Mouse (Mus musculus) layer of hippocampus, adult 2 months (tissue): Measurements from ENCODE around the gene Rcc2. TPM values are rescaled to one million over a fixed set of nuclear protein-coding genes. Genes with fewer than 3 reads are reported as not detected.

Source experiments
- DNase-seq, 2 experiments: peaks; one replicate each; pipeline ENCODE4 v3.0.0; 2022; ENCODE audit warnings: low spot score in 2 of 2
- H3K27ac ChIP-seq: fragments of 200-600 bp; 2 replicates; pipeline ENCODE4 v1.8.1; 2022
- H3K4me3 ChIP-seq: fragments of 200-600 bp; 2 replicates; pipeline ENCODE4 v1.8.1; 2022; ENCODE audit warnings: mild to moderate bottlenecking
- CTCF ChIP-seq: fragments of 200-600 bp; conservative IDR thresholded peaks from 2 replicates; pipeline ENCODE4 v1.8.1; 2022; ENCODE audit warnings: antibody characterized with exemption, mild to moderate bottlenecking, moderate library complexity
- microRNA-seq, 2 experiments: library from miRNA; unstranded; fragments of <30 nt; microRNA quantifications; one replicate each; pipeline ENCODE4 v1.2.0; 2021
- total RNA-seq, 2 experiments: library from RNA; stranded (reverse); gene quantifications; 2 replicates each; pipeline ENCODE4 v1.2.3; 2021

The Rcc2 gene
- total RNA-seq, 2 experiments from 2014 or later = 93.0 to 93.5 TPM

DNA sequence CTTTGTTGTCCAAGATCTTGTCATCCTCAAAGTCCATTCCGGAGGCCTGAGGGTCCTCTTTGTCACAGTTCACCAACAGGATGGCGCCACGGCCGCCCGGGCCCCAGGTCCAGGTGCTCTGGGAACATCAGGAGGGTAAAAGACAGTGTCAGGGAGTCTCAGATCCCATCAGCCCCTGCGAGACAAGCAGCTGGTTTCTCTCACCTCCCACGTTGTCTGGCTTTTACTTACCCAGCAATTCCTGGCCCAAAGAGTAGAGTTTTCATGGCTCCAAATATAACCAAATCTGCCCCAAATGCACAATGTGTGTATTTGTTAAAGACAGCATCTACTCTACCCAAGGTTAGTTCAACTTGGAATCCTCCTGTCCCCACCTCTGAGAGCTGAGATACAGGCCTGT lies 61.3 kb downstream of the Rcc2 start:
- DNase-seq = no peak
- no peak for TF ChIP-seq CTCF
- Histone ChIP-seq H3K4me3 (no peak overlapping the region), H3K27ac (no peak overlapping the region)

DNA sequence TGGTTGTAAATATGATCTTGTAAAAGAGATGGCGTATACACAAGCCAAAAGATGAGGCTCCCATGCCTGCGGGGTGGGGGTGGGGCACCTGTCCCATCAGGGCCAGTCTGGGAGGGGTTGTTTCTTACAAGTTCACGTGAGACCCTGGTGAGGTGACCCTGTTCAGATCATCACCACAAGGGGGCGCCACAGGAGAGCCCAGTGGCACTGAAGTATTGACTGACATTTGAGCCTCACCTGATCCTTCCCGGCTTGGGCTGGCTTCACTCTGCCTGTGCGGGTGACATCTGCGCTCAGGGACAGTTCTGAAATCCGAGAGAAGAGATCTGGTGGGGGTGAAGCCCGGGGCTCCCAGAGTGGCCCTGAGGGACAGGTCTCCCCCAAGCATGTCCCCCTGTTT lies 62.8 kb downstream of the Rcc2 start:
- peak; percentile 78 for TF ChIP-seq CTCF
- peak in 1 of 2 experiments; percentile 25 for DNase-seq

DNA sequence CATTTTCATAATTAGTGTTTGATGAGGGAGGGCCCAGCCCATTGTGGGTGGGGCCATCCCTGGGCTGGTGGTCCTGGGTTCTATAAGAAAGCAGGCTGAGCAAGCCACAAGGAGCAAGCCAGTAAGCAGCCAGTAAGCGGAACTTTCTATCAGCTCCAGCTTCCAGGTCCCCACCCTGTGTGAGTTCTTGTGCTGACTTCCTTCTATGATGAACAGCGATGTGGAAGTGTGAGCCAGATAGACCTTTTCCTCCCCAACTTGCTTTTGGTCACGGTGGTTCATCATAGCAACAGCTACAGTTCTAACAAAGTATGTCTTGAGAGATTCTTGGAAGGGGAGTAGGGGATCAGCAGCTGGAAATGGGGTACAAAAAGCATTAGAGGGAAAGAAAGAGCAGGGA lies 65.6 kb downstream of the Rcc2 start:
- no peak for TF ChIP-seq CTCF
- DNase-seq = no peak
- H3K27ac ChIP-seq = no peak overlapping the region
- H3K4me3 ChIP-seq = no peak overlapping the region

More for the DNA sequence above, 62.8 kb downstream of the Rcc2 start:
- Histone ChIP-seq H3K4me3 (no peak overlapping the region), H3K27ac (no peak overlapping the region)

DNA sequence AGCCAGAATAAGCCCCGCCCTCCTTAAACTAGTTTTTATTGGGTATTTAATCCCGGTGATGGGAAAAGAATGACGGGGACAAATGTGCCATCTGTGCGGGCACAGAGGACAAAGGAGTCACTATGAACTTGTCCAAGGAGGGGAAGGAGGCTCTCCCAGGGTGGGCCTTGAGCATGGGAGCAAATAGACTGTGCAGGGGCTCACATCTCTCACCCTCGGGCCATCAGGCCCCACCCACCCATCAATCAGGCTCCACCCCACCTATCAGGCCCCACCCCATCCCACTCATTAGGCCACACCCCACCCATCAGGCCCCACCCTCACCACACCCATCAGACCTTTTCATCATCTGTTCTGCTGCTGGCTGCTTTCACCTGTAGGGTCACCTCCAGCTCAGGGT lies 68.6 kb downstream of the Rcc2 start:
- no peak for DNase-seq
- no peak for TF ChIP-seq CTCF

DNA sequence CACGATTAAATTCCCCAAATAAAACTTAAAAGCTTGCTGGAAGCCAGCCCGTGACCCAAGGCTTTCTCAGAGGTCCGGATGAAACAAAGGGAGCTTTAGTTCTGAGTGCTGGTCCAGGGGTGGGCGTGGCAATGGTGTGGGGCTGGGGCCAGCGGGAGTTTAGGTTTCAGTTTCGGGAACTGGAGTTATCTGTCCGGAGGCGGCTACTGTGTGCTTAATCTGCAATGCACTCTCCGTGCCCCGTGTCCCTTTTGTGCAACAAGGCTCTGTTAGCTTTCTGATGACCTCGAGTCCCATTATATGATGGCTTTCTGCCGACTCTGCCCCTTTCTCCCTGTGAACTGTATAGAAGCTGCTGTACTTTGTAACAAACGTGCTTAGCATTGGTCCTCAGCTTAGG lies 70.1 kb downstream of the Rcc2 start:
- H3K4me3 ChIP-seq = peak overlapping the region; percentile 31; the same call in 1 of the 2 replicates

More for the DNA sequence above, 68.6 kb downstream of the Rcc2 start:
- Histone ChIP-seq H3K27ac (no peak overlapping the region), H3K4me3 (no peak overlapping the region)

DNA sequence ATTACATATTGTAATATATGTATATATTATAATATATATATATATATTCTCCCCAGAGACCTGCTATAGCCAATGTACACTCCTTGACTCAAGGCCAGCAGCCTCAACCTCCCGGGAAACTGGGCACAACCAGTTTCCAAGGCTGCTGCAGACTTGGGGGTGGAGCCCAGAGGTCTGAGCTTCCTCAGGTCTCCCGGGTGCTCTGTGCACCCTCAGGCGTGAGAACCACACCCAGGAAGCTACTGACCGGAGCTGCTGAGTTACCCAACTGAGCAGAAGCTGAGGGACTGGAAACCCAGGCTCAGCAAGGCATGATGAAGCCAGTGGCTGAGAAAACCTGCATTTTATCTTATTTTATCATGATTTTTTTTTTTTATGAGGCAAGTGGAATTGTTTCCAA lies 70.8 kb downstream of the Rcc2 start:
- Histone ChIP-seq H3K27ac (no peak overlapping the region), H3K4me3 (no peak overlapping the region)
- TF ChIP-seq CTCF = no peak
- no peak for DNase-seq

More for the DNA sequence above, 70.1 kb downstream of the Rcc2 start:
- no peak overlapping the region for H3K27ac ChIP-seq
- TF ChIP-seq CTCF = no peak
- no peak for DNase-seq

Small RNAs within 50 kb of the gene (microRNA-seq; reads per million reads assigned to microRNA genes)
- 0 reads per million in 2 experiments for gene Gm23045
- 0 reads per million in 2 experiments for gene Gm25951

Other genes starting within 250 kb of the Rcc2 start
- 10 to 100 TPM; 43.9 to 52.8 TPM for gene Arhgef10l, start 34.5 kb upstream of the Rcc2 start, total RNA-seq
- gene Padi6, start 42.1 kb downstream of the Rcc2 start, total RNA-seq = not detected
- not detected for gene Padi4, start 73.7 kb downstream of the Rcc2 start, total RNA-seq
- not detected for gene Padi3, start 110.1 kb downstream of the Rcc2 start, total RNA-seq
- gene Padi1, start 145.2 kb downstream of the Rcc2 start, total RNA-seq = not detected
- 10 to 100 TPM; 20.2 to 26.5 TPM for gene Padi2, start 205.8 kb downstream of the Rcc2 start, total RNA-seq